Mouse (Mus musculus) T-helper 2 cell (primary cell): ENCODE measurements around the gene Slc25a43.
"Not testable (repeated sequence)": the region's sequence is repeated elsewhere in the genome, so short reads cannot be mapped to it uniquely, and the experiment has no call there.

Source experiments
- in situ Hi-C: fragments of 300-600 bp; cut with MboI, MseI; formaldehyde crosslinking; loops from one replicate; pipeline ENCODE4 v1.15.1; 2025; ENCODE audit warnings: high pct_unique_total_duplicates

Slc25a43 gene

DNA sequence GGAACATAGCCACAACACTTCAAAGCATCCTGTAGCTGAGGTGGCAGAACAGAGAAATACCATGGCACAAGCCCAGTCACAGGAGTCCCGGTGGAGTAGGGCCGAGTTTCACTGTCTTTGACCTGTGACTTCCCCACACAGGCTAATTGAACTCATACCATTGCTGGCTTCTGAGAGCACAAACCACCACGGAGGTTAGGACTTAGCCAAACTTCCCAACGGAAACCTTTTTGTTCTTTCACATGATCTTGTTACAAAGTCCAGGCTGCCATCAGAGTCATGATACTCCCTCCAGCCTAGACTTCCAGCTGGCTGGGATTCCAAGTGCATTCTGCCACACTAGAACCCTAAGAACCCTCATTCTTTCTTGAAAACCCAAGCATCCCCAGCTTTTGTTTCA, 34.2 kb downstream of the Slc25a43 start:
- in situ Hi-C loops, result loop anchor here (10.0 kb wide), 1 partner anchor 63 kb away; no protein-coding TSS in a partner anchor

DNA sequence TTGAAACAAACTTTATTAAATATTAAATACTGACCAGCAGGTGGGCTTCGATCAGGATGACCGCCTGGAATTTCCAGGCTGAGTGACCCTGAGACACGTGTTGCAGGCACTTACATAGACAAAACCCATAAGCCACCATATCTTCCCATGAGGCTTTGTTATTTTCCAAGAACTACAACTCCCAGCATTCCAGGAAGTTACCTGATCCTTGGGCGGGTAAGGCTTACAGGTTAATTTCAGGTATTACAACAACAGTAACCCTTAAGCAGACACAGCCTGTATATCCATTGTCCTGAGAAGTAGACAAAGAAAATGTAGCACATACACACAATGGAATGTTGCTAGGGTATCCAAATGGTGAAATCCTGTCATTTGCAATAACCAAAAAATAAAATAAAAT, 45.9 kb downstream of the Slc25a43 start:
- in situ Hi-C loops, result no loop called here

DNA sequence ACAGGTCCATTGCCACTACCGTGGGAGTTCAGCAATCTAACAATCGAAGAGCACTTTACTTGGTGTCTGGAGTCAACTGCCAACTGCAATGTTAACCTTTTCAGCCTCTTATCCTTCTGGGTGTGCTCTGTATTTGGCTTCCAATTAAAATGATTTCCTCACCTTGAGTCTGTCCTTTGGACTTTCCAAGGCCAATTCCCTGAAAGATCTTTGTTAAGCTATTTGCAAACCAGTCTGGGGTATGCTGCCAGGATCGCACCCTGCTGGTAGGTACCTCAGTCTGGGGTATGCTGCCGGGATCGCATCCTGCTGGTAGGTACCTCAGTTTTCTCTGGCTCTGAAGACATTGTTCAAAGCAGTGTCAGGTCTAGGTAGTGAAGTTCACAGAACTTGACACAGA, 51.1 kb downstream of the Slc25a43 start:
- in situ Hi-C loops, result no loop called here

DNA sequence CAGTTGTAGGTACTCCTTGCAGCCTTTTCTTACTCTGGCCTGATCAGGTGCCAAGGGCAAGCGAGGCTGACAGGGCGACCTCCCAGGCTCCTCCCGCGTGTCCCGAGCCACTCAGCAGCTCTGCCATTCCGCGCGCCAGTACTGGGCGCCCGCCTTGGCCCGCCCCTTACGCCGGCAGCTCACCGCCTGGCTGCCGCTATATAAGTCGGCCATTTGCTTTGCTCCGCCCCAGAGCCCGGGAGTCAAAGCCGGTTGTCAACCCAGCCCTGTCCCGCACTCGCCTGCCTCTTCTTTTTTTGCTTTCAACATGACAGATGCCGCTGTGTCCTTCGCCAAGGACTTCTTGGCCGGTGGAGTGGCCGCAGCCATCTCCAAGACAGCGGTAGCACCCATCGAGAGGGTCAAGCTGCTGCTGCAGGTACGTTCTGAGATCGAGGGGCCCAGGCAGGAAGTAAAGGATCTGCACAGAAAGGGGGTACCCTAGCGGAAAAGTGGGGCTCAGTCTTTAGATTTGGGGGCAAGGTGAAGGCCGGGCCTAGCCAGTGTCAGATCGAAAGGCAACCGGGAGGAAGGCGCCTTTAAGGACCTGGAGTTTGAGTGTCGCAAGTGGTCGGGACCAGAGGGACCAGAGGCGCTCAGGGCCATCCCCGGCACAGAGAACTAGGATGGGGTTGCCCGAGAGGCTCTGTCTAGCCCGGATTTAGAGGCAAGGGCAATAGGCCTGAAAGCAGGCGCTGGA, 52.1 kb downstream of the Slc25a43 start, which contains the start of gene Slc25a5:
TSS of gene Slc25a5 (plus strand) at position 228 of the 739 bp plus-strand sequence.
- in situ Hi-C loops, result no loop called here

DNA sequence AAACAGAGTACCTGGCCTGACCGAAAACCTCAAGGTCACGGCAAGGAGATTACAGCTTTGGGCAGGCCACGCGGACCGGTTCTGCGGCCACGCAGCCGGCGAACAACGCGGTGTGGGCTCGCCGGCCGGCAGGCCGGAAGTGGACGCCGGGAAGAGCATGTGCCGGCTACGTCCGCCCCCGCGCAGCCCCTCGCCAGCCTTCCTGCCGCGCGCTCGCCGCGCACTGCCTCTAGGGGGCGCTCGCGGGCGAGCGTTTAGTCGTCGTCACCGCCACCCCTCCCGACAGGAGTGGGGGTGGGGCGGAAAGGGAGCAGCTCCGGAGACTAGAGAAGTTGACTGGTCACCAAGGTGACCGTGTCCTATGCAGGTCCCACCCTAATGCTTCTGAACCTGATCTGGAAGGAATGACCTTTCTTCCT, 52.7 kb downstream of the Slc25a43 start:
- in situ Hi-C loops, result no loop called here

DNA sequence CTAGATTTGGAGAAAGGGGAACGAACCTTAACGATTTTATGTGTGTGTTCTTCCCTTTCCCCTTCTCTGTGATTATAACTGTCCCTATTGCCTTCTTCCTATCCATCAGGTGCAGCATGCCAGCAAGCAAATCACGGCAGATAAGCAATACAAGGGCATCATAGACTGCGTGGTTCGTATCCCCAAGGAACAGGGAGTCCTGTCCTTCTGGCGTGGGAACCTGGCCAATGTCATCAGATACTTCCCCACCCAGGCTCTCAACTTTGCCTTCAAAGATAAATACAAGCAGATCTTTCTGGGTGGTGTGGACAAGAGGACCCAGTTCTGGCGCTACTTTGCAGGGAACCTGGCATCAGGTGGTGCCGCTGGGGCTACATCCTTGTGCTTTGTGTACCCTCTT, 53.3 kb downstream of the Slc25a43 start:
- in situ Hi-C loops, result not testable (repeated sequence)

DNA sequence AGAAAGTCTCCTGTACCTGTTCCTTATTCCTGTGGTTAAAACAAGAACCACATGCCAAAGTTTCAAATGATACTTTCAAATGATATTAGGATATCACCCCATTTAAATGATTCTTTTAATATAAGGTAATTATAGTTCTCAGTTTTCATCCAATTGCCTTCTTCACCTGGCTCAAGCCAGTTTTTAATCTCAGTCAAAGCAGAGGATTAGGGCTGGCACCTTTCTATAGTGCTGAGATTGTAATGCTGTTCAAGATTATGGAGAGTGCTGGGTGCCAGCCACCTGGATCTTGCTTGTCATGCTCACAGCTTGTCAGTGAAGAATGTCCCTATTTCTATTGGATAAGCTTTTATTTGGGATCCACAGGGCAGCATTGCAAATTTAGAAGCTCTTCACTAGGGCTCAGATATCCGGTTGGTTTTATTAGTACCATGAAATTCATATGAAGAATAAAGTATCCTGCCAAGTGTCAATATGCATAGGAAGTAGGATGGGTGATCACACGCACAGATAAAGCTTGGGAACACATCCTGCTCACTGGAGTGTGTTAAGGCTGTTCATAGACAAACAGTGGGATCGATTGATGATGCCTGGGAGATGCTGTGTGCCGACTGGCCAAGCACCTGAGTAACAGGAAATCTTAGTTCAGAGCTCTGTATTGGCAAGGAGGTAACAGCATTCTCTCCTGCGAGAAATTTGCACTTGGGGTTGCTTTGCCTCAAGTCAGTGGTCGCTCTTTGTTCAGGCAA, 55.8 kb downstream of the Slc25a43 start:
- in situ Hi-C loops, result no loop called here

DNA sequence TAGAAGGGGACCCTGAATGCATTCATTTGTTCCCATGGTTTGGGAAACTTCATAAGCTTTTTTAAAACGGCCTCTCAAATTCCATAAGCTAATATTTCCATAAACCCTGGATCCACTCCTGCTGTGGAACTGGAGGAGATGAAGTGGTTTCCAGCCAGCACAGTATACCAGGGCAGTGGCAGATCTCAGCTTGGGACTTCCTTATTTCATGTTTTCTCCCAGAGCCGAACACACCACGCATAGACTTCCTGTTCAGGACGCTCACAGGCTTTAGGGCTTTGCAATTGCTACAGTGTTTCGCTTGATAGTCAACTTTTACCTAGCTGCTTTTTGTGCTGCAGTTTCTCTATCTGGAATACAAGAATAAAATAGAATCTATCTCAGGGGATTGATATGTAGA, 59.7 kb downstream of the Slc25a43 start:
- in situ Hi-C loops, result no loop called here

DNA sequence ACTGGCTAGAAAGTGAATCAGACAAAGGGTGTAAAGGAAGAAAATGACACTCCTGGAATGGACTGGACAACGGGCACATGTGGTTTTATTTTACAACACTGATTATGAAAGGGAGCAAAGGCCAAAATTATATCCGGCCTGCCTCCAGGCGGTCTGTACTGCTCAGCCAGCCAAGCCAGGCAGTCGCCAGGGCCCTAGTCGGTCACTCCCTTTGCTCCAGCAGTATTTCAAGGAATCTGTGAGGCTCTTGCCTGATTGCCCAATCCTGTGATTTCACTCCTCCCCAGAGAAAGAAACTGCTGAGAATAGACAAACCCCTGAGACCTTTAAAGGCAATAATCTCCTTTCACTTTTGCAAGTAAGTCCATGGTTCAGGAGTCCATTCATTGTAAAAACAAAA, 60.7 kb downstream of the Slc25a43 start:
- in situ Hi-C loops, result no loop called here

DNA sequence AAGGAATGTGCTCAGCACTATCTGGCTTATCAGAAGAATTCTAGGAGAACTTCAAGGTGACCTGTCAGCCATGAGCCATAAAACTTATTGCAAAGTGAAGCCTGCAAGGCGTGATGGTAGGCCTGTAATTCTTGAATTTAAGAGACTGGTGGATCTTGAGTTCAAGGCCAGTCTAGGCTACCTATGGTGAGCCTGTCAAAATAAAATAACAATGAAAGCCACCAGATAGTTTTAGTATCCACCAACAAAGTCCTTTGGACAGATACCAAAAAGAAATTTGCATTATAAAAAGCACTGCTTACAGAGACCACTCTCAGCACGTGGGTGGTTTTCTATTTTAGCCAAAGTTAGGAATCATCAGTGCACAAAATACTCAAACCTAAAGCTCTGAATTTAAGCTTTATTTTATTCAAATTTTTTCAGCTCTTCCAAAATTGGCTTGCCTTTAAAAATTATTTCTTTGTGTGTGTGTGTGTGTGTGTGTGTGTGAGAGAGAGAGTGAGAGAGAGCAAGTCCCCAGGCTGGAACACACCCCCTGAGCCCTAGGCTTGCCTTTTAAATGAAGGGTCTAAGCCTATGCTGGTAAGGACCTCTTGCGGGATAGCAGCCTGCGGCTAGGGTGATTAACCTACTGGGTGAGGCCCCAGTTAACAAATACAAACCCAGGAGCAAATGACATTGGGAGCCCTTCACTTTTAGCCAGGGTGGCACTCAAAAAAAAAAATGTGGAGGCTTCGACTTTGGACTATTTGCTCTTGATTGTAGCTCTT, 62.2 kb downstream of the Slc25a43 start:
- in situ Hi-C loops, result no loop called here

DNA sequence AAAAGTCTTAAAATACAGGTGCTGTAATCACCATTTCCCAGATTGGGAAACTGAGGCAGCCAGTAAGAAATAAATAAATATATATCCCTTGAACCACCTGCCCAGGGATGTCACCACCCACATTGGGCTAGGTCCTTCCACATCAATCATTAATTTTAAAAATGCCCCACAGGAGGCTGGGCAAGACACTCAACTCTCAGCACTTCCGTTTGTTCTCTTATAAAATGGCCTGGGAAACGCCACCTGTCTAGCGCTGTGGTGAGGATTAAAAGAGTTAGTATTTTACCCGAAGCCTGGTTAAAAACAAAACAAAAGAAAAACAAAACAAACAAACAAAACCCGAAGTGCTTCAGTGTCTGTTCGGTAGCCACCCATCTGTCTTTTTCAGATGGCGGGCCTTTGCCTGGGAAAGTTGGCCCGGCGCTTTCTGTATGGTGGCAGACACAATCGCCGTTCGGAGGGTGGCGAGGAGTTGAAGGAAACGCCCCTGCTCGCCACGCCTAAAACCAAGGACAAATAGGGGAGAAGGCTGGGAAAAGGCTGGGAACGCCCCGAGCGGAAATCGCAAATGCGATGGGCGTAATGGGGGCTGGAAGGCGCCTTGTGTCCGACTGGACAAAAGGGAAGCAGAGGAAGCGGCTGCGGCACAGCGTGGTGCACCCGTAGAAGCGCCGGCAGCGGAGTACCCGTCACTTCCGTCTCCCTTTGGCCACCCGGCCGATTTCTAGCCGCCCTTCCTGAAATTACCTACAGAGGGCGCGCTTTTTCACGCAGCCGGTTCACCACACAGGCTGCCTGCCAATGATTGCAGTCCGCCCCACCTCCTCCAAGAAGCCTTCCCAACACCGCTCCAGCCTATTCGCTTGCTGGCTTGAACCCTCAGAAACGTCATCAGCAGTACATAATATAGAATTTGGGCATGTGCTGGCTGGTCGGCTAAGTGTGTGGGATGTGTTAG, 64.2 kb downstream of the Slc25a43 start:
- in situ Hi-C loops, result no loop called here

DNA sequence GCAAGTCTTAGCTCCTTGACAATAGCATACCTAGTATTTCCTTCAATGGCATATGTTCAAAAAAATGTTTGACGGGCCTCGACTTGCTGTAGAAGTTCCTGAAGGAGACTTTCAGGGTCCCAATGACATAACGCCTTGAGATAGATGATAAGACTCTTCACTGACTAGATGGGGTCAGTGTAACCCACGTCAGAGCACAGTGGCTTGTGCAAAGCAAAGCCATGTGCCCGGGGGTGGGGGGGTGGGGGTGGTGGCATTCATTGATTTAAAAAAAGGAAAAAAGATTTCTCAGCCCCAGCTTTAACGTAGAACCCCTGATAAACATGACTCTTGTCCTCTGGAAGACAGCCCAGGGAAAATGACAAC, 64.8 kb downstream of the Slc25a43 start:
- in situ Hi-C loops, result no loop called here

DNA sequence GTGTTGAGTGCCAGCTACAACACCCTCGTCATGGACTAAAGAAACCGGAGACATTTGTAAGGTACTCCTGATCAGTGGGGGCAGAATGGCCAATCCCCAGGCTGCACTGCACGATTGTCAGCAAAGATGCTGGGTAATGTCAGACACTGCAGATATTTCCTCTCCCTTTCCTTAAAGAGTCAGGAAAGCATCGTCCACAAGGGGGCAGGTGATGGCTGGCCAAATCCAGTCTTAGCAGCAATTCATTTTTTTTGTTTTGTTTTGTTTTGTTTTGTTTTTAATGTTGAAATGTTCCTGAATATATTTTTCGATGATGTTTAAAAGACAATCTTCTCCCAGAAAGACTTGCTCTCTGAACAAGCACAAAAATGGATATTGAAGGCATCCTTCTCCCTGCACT, 67.9 kb downstream of the Slc25a43 start:
- in situ Hi-C loops, result loop anchor here (5.0 kb wide), 1 partner anchor 49 kb away; no protein-coding TSS in a partner anchor

DNA sequence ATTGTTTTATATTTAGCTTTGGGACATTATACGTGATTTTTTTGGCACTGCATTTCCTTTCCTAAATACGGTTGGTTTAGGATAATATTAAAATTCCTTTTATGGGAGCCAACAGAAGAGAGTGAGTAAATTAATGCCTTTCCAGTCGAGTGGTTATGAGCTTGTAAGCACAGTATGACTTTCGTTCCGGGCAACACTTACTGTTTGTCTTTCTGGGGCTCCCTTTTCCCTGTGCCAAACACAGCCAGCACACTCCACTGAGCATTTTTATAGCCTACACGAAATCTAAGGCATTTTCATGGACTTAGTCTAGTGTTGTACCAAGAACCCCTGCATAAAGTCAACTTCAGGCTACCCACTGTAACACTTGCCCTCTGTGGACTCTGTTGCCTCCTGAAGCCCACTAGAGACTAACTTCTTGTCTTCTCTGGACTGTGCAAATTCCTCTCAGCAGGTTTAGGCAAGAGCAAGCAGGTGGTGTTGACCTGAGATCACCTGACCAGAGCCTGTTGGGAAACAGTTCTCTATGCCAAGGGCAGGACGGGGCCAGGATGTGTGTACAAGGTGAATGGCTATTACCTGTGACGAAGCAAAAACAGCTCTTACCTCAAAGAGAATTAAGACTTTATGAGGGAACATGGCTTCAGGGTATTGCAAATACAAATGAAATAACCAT, 70.8 kb downstream of the Slc25a43 start:
- in situ Hi-C loops, result loop anchor here (5.0 kb wide), 1 partner anchor 52 kb away; no protein-coding TSS in a partner anchor

DNA sequence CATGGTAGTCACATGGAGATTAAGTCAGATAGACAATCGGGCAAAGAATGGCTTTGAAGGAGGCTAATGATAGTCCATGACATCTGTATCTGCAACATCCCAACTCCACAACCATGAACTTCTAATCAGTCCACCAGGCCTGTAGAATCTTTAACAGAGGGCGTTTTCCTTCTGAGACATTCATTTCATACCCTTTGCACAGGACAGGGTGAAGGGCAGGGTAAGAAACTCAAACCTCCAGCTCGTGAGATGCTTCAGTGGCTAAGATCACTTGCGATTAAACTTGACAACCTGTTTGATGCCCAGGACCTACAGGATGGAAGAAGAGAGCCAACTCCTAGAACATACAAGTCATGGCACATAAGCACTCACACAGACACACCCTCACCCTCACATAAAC, 71.6 kb downstream of the Slc25a43 start:
- in situ Hi-C loops, result no loop called here

DNA sequence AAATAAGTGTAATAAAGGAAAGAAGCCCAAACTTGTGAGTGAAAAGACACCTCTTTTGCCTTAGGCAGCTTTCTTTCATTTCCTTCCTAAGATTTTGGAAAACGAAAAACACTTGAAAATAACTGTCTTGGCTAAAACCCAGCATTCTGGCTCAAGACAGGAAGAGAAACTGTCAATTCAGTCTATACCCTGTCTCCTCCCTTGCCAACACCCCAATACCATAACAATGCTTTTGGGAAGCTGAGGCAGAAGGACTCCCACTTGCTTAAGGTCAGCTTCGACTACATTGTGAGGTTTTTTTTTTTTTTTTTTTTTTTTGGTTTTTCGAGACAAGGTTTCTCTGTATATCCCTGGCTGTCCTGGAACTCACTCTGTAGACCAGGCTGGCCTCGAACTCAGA, 72.0 kb downstream of the Slc25a43 start:
- in situ Hi-C loops, result no loop called here

DNA sequence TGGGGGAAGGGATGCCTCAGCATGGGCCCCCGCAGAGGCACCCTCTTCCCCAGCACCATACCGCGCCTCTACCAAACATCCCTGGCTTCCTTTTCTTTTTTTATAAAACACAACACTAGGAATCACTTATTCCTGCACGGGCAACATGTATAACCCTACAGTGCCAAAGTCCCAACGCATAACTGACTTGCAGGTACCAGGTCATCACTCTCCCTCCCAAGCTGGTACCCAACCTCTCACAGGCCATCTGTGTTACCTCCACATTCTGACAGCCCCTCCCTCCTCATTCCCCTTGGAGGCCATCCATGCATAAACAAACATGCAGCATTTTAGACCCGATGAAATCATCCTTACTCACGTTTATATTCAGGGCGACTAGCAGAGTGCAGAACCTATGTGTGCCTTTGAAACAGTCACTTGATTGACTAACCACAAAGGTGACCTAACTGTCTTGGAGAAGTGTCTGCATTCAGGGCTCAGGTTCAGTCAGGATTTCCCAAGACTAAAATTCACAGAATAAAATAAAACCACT, 73.0 kb downstream of the Slc25a43 start:
- in situ Hi-C loops, result no loop called here

DNA sequence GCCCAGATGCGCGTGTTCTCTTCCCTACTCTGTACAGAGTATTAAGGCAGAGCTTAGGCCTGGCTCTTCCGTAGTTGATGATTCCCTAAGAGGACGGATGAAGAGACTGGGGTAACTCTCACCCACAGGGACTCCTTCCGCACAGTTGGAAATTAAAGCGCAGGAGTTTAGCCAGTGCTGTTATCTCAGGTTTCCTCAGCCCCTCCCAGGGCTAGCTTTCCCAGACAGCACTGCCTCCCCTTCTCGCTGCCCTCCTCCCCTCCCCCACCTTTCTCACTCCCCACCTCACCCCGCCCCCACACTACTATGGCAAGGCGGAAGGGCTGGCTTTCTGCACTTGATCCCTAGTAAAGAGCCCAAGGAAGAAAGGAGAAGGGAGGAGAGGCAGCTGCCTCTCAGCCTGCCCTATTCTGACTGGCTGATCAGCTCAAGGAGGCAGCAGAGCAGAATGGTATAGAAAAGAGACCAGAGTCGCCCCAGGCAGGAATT, 73.5 kb downstream of the Slc25a43 start:
- in situ Hi-C loops, result no loop called here

DNA sequence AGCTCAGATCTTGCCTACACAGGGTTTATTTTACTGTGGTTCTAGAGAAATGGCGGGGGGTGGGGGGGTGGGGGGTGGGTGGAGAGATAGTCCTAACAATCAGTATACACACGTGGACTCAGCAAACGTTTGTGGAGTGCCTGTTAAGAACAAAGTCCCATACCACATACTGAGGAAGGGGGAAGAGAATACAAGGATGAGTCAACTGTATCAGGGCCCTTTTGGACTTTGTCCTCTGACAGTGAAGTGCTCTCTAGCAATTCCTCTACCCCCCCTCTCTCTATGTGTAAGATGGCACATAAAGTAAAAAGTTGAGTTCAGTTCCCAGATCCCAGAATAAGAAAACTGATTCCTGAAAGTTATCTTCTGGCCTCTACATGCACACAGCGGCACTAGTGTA, 76.1 kb downstream of the Slc25a43 start:
- in situ Hi-C loops, result no loop called here

DNA sequence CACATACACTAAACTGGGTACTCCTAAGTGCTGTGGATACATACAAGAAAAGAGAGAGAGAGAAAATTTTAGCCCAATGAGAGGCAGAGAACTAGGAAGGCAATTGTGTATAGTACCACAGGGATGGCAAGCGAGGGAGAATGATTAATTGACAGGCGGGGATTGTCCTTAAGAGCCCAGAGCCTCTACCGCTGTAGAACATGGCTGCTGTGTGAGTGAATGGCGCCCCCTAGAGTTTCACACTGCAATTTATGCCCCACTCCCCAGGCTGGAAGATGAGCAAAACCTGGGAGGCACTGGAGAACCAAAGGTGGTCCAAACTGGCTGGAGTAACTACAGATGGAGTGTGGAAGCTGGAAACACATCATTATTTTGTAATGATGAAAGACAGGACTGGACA, 76.7 kb downstream of the Slc25a43 start:
- in situ Hi-C loops, result no loop called here
